Mouse (Mus musculus) ES-E14 (cell line): ENCODE data around the gene Emc4. TPM values are rescaled to one million over a fixed set of nuclear protein-coding genes. Genes with fewer than 3 reads are reported as not detected.

ENCODE experiments used
- DNase-seq: peaks from one replicate; pipeline ENCODE4 v3.0.0-alpha.2; 2013; ENCODE audit warnings: low read depth, low spot score
- H3K27ac ChIP-seq: 2 replicates; pipeline ENCODE4 v1.5.1; 2012; ENCODE audit warnings: low read depth, mild to moderate bottlenecking, low read length, moderate library complexity, mixed read lengths; ENCODE audit not compliant: poor library complexity, insufficient read depth, severe bottlenecking
- H3K36me3 ChIP-seq: 2 replicates; pipeline ENCODE4 v1.6.1; 2012; ENCODE audit warnings: mild to moderate bottlenecking, low read length, moderate library complexity, mixed read lengths; ENCODE audit not compliant: control insufficient read depth, poor library complexity, insufficient read depth, severe bottlenecking
- H3K4me1 ChIP-seq, 2 experiments: fragments of 150-350 bp in 1 of 2; sonication (generic) in 1 of 2; 2 replicates each; pipeline ENCODE4 v1.6.1; 2012; ENCODE audit warnings: low read length in 2 of 2, mild to moderate bottlenecking in 1 of 2, mixed read lengths in 1 of 2; ENCODE audit not compliant: control insufficient read depth in 2 of 2, insufficient read depth in 2 of 2, poor library complexity in 1 of 2
- H3K4me3 ChIP-seq, 2 experiments: fragments of 150-350 bp in 1 of 2; sonication (generic) in 1 of 2; 2 replicates each; pipeline ENCODE4 v1.5.1; 2012; ENCODE audit warnings: low read length in 2 of 2, low read depth in 1 of 2, mild to moderate bottlenecking in 1 of 2, mixed read lengths in 1 of 2; ENCODE audit not compliant: insufficient read depth in 1 of 2, poor library complexity in 1 of 2, severe bottlenecking in 1 of 2
- H3K9ac ChIP-seq: 2 replicates; pipeline ENCODE4 v1.6.1; 2012; ENCODE audit warnings: low read depth, mild to moderate bottlenecking, low read length, mixed read lengths; ENCODE audit not compliant: poor library complexity, insufficient read depth, severe bottlenecking
- H3K9me3 ChIP-seq: fragments of 150-350 bp; sonication (generic); 2 replicates; pipeline ENCODE4 v1.6.1; 2012; ENCODE audit warnings: low read depth, mild to moderate bottlenecking, low read length; ENCODE audit not compliant: control insufficient read depth, insufficient read depth
- CHD2 ChIP-seq: IDR thresholded peaks from 2 replicates; pipeline ENCODE4 v1.6.1; 2014; ENCODE audit warnings: mild to moderate bottlenecking, low read depth, low read length, inconsistent platforms
- HCFC1 ChIP-seq: IDR thresholded peaks from 2 replicates; pipeline ENCODE4 v1.6.1; 2012; ENCODE audit warnings: low read length, inconsistent platforms, borderline replicate concordance; ENCODE audit not compliant: insufficient read depth
- MAFK ChIP-seq: IDR thresholded peaks from 2 replicates; pipeline ENCODE4 v1.6.1; 2014; ENCODE audit warnings: mild to moderate bottlenecking, low read depth, low read length, inconsistent platforms; ENCODE audit not compliant: insufficient read depth
- ZC3H11A ChIP-seq: IDR thresholded peaks from 2 replicates; pipeline ENCODE4 v1.6.1; 2012; ENCODE audit warnings: low read depth, mild to moderate bottlenecking, inconsistent platforms, low read length, borderline replicate concordance
- ZNF384 ChIP-seq: IDR thresholded peaks from 2 replicates; pipeline ENCODE4 v1.6.1; 2012; ENCODE audit warnings: low read depth, low read length, inconsistent platforms
- in situ Hi-C, 2 experiments: fragments of 600-800 bp; cut with MboI; formaldehyde crosslinking; loops; one replicate each; pipeline ENCODE4 v1.15.1; 2025; ENCODE audit warnings: low sequenced_read_pairs in 2 of 2, inconsistent platforms in 1 of 2; ENCODE audit not compliant: unreplicated experiment in 2 of 2
- total RNA-seq: library from RNA; depleted of rRNA; stranded (reverse); fragments of 300-350 nt; gene quantifications from 2 replicates; pipeline ENCODE4 v1.2.3, GENCODE M21; 2012; rRNA removed

Emc4 gene
- total RNA-seq, 1 experiment: 153 TPM

DNA sequence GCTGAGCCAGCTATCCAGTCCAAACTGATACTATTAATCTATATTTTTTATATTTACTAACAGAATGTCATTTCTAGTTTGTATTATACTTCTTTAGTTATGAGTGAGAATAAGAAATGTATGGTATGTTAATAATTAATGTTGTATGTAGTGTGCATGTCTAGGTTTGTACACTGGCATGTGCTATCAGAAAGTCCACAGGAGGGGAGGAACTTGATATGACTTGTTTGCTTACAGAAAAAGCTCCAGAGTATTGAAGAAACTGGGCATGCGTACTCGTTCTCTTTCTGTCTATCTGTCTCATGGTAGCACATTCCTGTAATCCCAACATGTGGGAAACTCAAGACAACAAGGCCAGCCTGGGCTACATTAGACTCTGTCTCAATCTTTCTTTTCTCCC, 49.6 kb downstream of the Emc4 start:
- Histone ChIP-seq H3K9me3 (no peaks in the 10 kb centered on the region), H3K4me3 (no peak overlapping the region), H3K9ac (no peak overlapping the region), H3K27ac (no peak overlapping the region), H3K36me3 (no peaks in the 10 kb centered on the region), H3K4me1 (no peaks in the 10 kb centered on the region)
- in situ Hi-C loops: no loop called here
- DNase-seq: no peak
- TF ChIP-seq ZC3H11A: no peak
- no peak for TF ChIP-seq CHD2
- TF ChIP-seq MAFK: no peak
- no peak for TF ChIP-seq ZNF384
- no peak for TF ChIP-seq HCFC1

DNA sequence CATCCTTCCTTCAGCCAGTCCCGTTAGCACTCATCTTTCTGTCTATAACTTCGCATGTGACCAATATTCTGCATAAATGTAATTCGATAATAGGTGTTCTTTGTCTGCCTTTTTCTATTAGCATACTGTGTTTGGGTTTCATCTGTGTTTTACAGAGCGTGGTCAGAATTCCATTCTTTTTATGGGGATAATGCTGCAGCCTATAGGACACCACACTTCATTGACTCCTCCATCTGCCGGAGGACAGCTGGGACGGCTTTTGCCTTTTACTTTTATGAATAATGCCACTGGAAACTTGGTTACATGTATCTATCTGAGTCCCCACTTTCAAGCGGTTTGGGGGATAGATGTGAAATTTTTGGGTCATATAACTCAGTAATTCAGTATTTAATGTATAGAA, 52.2 kb downstream of the Emc4 start:
- Histone ChIP-seq H3K9me3 (no peaks in the 10 kb centered on the region), H3K4me3 (no peak overlapping the region), H3K4me1 (no peaks in the 10 kb centered on the region), H3K9ac (no peak overlapping the region), H3K27ac (no peak overlapping the region), H3K36me3 (no peaks in the 10 kb centered on the region)
- no peak for DNase-seq
- in situ Hi-C loops: no loop called here
- TF ChIP-seq MAFK: no peak
- TF ChIP-seq ZC3H11A: no peak
- no peak for TF ChIP-seq ZNF384
- no peak for TF ChIP-seq HCFC1
- TF ChIP-seq CHD2: no peak

Other genes starting within 250 kb of the Emc4 start
- not detected in 2 replicates for gene Olfr1316, start 233.1 kb downstream of the Emc4 start, total RNA-seq
- not detected in 2 replicates for gene Olfr1317, start 227.7 kb downstream of the Emc4 start, total RNA-seq
- not detected in 2 replicates for gene Olfr1318, start 213.8 kb downstream of the Emc4 start, total RNA-seq
- 15.8 and 25.0 TPM in 2 replicates for gene Lpcat4, start 128.6 kb downstream of the Emc4 start, total RNA-seq
- gene Nutm1, start 108.7 kb downstream of the Emc4 start, total RNA-seq: not detected in 2 replicates
- 308 and 339 TPM in 2 replicates for gene Nop10, start 106.1 kb downstream of the Emc4 start, total RNA-seq
- 20.7 and 29.2 TPM in 2 replicates for gene Slc12a6, start 102.2 kb downstream of the Emc4 start, total RNA-seq
- gene Gm21985, start 101.7 kb downstream of the Emc4 start, total RNA-seq: 0.69 and 0.98 TPM in 2 replicates
- gene Katnbl1, start 11.2 kb upstream of the Emc4 start, total RNA-seq: 15.3 and 22.8 TPM in 2 replicates
- gene Emc7, start 87.0 kb upstream of the Emc4 start, total RNA-seq: 14.6 and 16.5 TPM in 2 replicates
- not detected in 2 replicates for gene Chrm5, start 112.7 kb upstream of the Emc4 start, total RNA-seq
- gene Aven, start 124.9 kb upstream of the Emc4 start, total RNA-seq: 14.6 and 22.3 TPM in 2 replicates